Mouse (Mus musculus): ENCODE measurements around the gene Cdc42se2.

GRCm38 (mm10) chr11:54815659-54816058 lies 28.2 kb upstream of the Cdc42se2 start:
- no peak for TF ChIP-seq HCFC1 (IDR thresholded peaks at IDR 0.05; ENCODE audit: borderline replicate concordance, insufficient read depth, low read length)
- no peak for TF ChIP-seq CHD2 (IDR thresholded peaks at IDR 0.05; ENCODE audit: low read depth, low read length)
- TF ChIP-seq MAFK (IDR thresholded peaks at IDR 0.05; ENCODE audit: insufficient read depth, low read depth, low read length): no peak
- TF ChIP-seq ZC3H11A (IDR thresholded peaks at IDR 0.05; ENCODE audit: borderline replicate concordance, low read depth, low read length): no peak
- TF ChIP-seq ZNF384 (IDR thresholded peaks at IDR 0.05; ENCODE audit: low read depth, low read length): no peak

Measured in ES-E14 (cell line).